Mouse (Mus musculus): ENCODE results near the gene Chit1. TPM values are rescaled to one million over a fixed set of nuclear protein-coding genes. Genes with fewer than 3 reads are reported as not detected.

Chit1 gene
- total RNA-seq, 2 experiments from 2014 or later: 0.20 TPM; not detected in 1

DNA sequence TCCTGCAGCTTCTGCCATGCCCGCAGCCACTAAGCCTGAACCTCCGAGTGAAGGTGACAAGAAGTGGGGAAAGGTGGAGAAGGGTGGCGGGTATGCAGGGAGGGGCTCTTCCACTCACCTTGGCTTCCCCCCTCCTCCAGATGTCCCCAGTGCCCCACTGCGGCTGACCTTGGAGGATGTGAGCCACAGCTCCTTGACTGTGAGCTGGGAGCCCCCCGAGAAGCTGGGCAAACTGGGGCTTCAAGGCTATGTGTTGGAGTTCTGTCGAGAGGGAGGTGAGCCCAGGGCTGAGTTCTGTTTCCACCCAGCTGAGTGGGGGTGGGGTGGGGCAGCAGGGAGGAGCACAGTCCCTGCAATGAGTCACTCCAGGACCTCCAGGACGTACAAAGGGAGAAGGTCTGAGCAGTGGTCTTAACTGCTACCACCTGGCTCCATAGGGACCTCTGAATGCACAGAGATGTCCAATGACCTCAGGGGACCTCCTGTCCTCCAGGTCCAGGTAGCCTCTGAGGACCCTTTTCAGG, 82.7 kb downstream of the Chit1 start:
- H3K27ac ChIP-seq: peak overlapping the region; percentile 91

DNA sequence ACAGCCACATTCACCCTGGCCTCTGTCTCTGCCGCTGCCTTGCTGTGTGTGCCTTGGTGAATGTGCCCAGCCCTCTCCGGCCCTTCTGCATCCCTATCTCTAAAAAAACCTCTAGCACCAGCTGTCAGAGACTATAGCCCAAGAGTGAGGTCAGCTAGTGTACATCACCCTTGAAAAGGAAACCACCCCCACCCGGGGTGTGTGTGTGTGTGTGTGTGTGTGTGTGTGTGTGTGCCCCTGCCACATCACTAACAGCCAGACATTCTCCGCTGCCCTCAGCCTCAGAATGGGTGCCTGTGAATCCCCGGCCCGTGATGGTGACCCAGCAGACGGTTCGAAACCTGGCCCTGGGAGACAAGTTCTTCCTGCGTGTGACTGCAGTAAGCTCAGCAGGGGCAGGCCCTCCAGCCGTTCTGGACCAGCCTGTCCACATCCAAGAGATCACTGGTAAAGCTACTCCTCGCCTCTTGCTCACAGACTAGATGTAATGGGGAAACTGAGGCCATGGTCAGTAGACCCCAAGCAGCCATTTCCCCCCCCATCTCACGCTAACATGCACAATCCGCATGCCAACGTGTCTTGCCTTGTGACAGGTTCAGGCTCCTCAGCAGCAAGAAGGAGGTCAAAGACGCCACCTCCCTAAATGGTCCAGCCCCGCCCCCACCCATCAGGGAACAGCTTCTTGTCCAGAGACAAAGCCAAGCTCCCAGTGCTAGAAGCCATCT, 83.4 kb downstream of the Chit1 start:
- peak overlapping the region; percentile 91 for H3K27ac ChIP-seq
- no peak overlapping the region for H3K4me3 ChIP-seq
- TF ChIP-seq CTCF (conservative IDR thresholded peaks at IDR 0.05): no peak
- no peak for DNase-seq (ENCODE audit: low spot score in 2 of 2)

More for the DNA sequence above, 82.7 kb downstream of the Chit1 start:
- no peak overlapping the region for H3K4me3 ChIP-seq
- no peak for TF ChIP-seq CTCF (conservative IDR thresholded peaks at IDR 0.05)
- no peak for DNase-seq (ENCODE audit: low spot score in 2 of 2)

DNA sequence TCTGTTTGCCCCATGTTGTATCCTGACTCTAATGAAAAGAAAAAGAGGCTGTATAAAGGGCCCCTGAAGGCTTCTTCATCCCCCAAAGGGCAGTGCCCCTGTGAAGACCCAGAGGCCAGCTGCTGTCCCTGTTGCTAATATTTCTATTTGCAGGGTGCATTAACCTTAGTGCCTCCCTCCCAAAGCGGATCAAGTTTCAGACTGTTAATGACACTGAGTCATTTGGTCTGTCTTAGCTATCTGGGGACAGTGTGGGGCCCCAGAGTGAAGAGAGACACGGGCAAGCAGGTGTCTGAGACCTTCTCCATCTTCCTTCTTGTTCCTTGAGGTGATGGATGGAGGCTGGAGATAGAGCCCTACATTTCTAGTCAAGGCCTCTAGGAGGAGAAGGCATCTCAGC, 84.1 kb downstream of the Chit1 start:
- Histone ChIP-seq H3K27ac (peak overlapping the region; percentile 91), H3K4me3 (no peak overlapping the region)
- peak; percentile 38 for TF ChIP-seq CTCF (conservative IDR thresholded peaks at IDR 0.05)
- DNase-seq (ENCODE audit: low spot score in 2 of 2): no peak

DNA sequence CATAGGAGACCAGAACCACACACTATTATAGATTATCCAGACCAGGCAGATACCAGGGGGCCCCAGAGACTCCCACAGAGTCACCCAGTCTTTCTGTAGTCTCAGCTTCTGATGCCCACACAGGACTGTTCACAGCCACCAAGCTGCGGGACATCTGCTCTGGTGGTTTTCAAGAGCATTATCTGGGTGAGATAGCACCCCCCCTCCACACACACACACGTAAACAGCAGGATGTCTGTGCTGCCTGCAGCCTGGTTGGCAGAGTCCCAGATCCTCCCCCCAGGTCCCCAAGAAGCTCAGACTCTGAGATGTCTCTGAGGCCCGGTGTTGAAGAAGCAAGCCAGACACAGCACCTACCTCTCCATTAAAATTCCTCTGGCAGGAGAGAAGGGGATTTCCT, 84.5 kb downstream of the Chit1 start:
- peak; percentile 54 to 58 for DNase-seq (ENCODE audit: low spot score in 2 of 2)
- TF ChIP-seq CTCF (conservative IDR thresholded peaks at IDR 0.05): no peak
- Histone ChIP-seq H3K27ac (peak overlapping the region; percentile 91), H3K4me3 (no peak overlapping the region)

DNA sequence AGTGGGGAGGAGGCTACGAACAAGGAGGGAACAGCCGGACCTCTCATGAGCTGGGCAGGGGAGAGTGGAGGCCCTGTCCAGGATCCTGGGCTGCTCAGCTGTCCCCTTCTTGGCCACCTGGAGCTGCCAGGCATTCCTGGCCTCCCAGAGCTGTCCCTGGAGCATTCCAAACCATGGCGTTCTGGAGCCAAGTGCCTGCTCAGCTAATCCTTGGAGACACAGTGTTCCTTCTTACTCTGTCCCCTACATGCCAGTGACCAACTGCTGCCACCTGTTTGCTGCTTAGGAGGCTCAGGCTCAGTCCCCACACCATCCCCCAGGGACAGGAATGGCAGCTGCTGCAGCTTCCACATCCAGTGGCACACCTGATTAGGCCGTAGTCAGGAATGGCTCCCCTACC, 84.9 kb downstream of the Chit1 start:
- DNase-seq (ENCODE audit: low spot score in 2 of 2): no peak
- no peak for TF ChIP-seq CTCF (conservative IDR thresholded peaks at IDR 0.05)
- Histone ChIP-seq H3K27ac (peak overlapping the region; percentile 91), H3K4me3 (no peak overlapping the region)

DNA sequence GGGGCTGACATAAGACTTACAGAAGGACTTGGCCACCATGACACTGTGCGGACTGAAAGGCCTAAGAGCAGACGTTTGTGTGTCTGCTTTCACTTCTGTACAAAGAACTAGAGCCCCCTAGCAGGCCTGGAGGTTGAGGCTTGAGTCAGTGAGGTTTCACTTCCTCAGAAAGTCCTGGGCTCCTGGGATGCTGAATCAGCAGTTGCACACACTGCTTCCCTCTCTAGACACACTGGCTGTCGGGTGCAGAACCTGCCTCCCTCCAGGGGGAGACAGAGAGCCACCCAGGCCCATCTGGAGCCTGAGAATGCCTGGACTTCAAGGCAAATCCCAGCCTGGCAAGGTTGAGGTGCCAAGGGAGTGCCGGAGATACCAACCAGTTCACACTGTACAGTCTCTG, 85.3 kb downstream of the Chit1 start:
- H3K27ac ChIP-seq: peak overlapping the region; percentile 91
- no peak overlapping the region for H3K4me3 ChIP-seq
- TF ChIP-seq CTCF (conservative IDR thresholded peaks at IDR 0.05): peak; percentile 95
- DNase-seq (ENCODE audit: low spot score in 2 of 2): peak; percentile 82 to 83

DNA sequence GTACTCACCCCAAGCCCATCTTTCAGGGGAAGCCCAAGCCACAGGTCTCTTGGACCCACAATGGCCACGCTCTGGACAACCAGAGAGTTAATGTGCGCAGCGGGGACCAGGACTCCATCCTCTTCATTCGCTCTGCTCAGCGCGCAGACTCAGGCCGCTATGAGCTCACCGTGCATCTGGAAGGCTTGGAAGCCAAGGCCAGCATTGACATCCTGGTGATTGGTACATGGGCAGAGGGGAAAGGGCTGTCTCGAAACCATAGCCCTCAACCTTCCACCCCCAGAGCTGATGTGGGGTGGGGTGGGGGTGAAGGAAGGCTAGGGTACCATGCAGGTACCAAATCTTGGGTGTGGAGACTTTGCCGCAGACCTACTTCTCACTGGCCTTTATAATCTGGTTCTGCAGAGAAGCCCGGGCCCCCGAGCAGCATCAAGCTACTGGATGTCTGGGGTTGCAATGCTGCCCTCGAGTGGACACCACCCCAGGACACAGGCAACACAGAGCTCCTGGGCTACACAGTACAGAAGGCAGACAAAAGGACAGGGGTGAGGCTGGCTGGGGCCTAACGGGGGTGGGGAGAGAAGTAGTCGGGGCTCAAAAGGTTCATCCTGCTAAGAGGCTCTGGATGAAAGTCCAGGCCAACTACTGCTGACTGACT, 86.4 kb downstream of the Chit1 start:
- no peak overlapping the region for H3K4me3 ChIP-seq
- TF ChIP-seq CTCF (conservative IDR thresholded peaks at IDR 0.05): peak; percentile 34; the same call in 1 of the 2 replicates
- DNase-seq (ENCODE audit: low spot score in 2 of 2): no peak
- peak overlapping the region; percentile 91 for H3K27ac ChIP-seq

DNA sequence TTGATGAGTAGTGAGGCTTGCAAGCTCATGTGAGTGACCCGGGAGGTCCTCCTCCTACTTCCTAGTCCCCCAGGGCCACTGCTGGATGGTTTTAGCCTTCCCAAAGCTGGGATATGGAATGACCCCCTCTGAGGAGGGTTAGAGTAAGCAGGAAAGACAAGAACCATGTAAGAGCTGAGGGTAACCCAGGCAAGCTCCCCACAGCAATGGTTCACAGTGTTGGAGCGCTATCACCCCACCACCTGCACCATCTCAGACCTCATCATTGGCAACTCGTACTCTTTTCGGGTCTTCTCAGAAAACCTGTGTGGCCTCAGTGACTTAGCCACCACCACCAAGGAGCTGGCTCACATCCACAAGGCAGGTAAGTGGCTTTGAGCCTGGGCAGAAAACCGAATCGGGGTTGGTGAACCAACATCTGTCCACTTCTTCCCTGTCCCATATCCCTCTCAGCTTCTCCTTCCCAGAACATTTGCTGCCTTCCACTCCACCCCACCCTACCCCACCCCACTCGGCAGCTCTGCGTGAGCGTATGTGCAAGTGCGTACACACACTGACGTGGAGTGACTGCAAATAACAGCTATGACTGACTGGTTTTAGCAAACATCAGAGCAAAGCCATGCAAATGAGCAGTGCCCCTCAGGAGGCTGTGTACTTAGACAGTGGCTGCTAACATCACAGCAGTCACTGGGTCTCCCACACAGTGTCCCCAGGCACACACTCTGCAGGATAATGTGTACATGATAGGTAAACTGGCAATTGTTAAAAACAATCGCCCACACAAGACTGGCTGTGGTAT, 87.4 kb downstream of the Chit1 start:
- Histone ChIP-seq H3K4me3 (no peak overlapping the region), H3K27ac (peak overlapping the region; percentile 91)
- no peak for DNase-seq (ENCODE audit: low spot score in 2 of 2)
- no peak for TF ChIP-seq CTCF (conservative IDR thresholded peaks at IDR 0.05)

DNA sequence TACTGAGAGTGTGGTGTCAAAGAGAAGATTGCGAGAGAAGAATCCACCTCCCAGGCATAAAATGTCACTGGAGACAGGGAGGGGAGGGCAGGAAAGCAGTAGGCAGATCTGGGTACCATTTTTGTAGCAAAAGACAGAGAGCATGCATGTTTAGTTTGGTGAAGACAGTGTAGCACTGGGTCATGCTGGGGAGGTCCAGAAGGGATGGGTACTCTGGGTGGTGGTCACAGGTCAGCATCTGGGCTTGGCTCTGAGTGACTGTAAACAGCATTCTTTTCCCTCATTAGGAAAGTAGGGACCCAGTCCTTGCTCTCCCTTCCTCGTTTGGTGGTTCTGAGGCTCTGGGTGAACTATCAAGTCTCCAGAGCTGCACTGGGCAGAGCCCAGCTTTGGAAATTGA, 89.4 kb downstream of the Chit1 start:
- no peak for TF ChIP-seq CTCF (conservative IDR thresholded peaks at IDR 0.05)
- Histone ChIP-seq H3K4me3 (no peak overlapping the region), H3K27ac (peak overlapping the region; percentile 93)
- DNase-seq (ENCODE audit: low spot score in 2 of 2): no peak

Other genes starting within 250 kb of the Chit1 start
- under 1 TPM in 1 of 2 experiments, not detected in 1; 0.31 TPM for gene Optc, start 203.2 kb upstream of the Chit1 start, total RNA-seq (2021)
- 10 to 100 TPM; 13.8 to 18.0 TPM for gene Prelp, start 189.8 kb upstream of the Chit1 start, total RNA-seq (2021)
- 1 to 10 TPM; 6.0 to 7.4 TPM for gene Fmod, start 74.0 kb upstream of the Chit1 start, total RNA-seq (2021)
- gene Btg2, start 32.1 kb upstream of the Chit1 start, total RNA-seq (2021): 10 to 100 TPM; 17.2 to 22.0 TPM
- gene Chil1, start 70.9 kb downstream of the Chit1 start, total RNA-seq (2021): 10 to 100 TPM; 11.1 to 12.4 TPM
- gene Mybph, start 82.2 kb downstream of the Chit1 start, total RNA-seq (2021): not detected
- 100 to 1,000 TPM; 202 to 221 TPM for gene Adora1, start 124.2 kb downstream of the Chit1 start, total RNA-seq (2021)
- gene Myog, start 178.7 kb downstream of the Chit1 start, total RNA-seq (2021): not detected
- 10 to 100 TPM; 71.9 to 79.7 TPM for gene Ppfia4, start 221.7 kb downstream of the Chit1 start, total RNA-seq (2021)